Mouse (Mus musculus): ENCODE results near the gene Tm7sf3.
"Not testable (repeated sequence)": the region's sequence is repeated elsewhere in the genome, so short reads cannot be mapped to it uniquely, and the experiment has no call there.

Gene Tm7sf3

DNA sequence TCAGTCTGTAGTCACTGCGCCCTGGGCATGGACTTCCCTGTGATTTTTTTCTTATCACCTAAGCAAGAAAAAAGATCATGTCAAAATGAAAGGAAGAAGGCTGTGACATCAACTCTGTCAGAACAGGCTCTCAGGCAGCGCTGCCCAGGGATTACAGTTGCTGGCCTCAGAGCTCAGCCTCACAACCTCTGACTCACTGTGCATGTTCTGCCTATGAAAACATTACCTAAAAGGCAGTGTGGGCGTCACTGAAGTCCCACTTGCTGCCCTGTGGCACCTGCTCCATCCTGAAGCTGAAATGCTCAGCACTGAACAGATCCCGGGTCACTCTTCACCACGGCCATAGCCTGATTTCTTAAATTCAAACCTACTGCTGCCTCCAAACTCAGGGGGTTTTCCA, 29.9 kb downstream of the Tm7sf3 start:
- DNase-seq = no peak

DNA sequence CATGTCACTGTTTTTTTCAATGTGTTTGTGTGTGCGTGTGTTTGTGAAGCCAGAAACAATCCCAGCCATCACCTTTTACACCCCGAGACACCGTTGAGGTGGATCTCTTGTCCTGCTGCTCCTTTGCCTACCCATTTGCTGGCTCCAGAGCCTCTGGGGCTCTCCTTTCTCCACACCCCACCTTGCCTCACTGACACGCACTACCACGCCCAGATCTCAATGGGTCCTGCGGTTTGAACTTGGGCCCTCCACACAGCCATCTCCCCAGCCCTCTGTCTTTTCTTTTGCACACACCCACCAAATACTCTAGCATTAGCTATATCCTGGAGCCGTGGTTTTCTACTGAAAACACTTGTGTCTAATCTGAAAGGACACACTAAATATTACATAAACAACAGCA, 30.7 kb downstream of the Tm7sf3 start:
- DNase-seq = no peak

DNA sequence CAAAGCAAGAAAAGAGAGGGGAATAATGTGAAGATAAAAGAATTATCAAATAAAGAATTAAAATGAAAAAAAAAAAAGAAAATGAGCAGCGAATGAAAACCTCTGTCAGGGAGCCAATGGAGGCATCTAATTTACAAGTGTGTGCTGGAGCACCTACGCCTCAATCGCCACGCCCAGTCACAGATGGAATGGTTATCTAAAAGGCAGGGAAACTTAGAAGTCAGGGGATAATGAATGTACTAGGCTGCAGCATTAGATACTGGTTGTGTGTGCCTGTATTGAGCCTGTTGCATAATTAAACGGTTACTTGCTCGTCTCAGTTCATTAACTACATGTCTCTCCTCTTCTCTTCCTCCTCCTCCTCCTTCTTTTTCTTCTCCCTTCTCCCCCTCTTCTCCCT, 31.2 kb downstream of the Tm7sf3 start:
- no peak for DNase-seq

DNA sequence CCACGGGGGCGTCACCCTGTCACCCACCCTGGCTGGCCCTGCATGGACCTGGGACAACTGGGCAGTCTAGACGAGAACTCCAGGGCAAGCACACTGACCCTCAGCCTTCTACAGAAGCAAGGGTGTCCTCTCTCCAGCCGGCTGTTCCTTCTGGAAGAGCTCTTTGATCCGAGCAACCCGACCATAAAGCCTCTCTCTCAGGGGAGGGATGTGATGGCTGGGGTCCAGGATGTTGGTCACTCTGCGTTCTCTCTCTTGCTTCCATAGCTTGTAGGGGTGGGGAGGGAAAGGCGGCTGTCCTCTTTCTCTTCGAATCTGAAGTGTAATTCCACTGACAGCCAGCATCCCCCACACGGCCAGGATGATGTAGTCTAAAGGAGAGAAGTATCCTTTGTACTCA, 39.0 kb downstream of the Tm7sf3 start:
- peak in 1 of 2 experiments; percentile 10 for DNase-seq

DNA sequence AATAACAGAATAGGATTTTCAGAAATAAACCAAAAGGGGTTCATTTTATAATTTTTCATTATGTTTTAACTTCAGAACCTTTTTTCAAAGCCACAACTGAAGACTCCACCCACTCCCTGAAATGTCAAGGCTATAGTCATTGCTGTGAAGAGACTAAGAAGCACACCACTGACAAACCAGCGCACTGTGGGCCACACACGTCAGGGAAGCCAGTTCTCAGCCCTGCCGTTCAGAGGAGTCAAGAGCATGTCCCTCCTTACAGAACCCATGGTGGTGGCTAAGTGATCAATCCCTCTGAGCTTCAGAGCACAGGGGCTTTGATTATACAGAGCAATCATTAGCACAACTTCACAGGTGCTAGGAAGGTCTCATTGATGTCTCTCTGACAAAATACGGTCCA, 40.0 kb downstream of the Tm7sf3 start:
- no peak for DNase-seq

DNA sequence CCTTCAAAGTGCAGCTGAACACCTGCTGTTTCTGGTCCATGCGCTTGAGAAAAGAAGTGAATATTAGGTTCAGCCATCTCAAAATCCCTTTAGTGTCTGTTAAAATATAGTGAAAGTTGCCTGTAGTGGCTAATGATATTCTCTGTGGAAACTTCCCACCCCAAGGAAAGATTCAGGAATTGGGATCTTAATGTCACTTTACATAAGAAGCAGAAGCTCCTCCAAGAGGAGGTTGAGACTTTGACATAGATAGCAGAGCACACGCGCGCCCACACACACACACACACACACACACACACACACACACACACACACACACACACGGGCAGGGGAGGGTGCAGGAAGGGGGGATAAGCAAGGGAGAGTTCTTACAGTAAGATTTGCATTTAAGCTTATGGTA, 57.5 kb downstream of the Tm7sf3 start:
- no peak for DNase-seq

DNA sequence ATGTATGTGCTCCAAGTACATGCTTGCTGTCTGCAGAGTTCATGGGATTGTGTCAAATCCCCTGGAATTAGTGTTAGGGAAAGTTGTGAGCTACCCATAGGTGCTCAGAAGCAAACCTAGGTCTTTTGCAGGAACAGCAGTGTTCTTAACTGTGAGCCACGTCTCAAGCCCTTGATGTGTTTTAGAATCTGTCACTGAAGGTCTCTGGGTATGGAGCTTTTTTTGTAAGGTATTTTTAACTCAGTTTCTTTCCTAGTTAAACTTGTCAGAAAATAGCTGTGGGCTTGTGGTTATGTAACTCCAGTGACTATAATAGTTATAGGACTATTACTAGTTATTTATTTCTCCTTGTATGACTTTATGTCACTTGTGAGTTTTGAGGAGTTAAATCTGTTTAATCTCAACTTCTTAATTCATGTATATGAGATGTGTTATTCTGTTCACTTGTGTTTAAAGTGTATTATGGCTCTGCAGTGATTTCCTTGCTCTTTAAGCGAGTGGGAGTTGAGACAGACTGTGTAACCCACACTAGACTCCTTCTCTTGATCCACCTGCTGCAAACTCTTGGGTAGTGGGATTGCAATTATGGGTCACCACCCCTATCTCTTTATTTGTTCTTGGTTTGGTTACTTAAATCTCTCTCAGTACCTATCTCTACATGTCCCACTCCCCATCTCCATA, 59.1 kb downstream of the Tm7sf3 start:
- no peak for DNase-seq

DNA sequence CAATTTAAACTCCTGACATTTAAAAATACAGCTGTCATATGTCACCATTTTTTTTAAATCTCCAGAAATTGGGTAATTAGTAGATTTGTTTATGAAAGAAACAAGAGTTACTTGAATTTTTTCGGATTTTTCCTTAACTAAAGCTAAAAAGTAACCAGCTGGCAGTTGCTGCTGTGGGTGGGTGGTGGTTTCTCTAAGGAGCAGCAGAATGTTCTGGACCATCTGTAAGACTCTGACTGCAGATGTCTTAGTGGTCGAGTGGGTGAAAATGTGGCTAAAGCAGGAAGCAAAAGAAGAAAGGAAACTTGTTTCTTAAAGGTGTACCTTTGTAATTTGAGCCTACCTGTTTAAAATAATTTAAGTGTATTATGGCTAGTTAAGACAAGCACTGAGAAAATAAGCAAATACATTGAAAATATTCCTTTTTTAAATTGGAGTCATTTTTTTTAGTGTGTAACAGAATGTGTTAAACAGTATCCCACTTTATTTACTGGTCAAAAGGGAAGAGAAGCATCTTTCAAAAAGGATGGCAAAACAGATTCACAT, 62.2 kb downstream of the Tm7sf3 start:
- DNase-seq = no peak

DNA sequence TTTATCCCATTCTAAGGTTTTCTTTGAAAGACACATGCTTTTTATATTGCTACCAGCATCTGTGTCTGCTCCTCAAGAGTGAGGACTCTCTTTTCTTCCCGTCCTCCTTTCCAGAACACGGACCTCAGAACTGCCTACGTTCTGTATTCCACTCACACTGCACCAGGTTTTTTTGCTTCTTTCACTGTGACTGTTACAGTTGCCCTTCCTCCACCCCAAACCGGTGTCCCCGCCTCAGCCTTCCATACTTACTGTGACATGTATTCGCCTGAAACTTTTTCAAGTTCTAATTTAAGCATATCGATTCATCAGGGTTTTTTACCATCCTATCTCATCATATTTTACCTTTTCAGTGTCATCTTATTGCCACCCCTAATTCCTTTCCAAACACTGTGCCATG, 64.0 kb downstream of the Tm7sf3 start:
- peak; percentile 7 to 16 for DNase-seq

DNA sequence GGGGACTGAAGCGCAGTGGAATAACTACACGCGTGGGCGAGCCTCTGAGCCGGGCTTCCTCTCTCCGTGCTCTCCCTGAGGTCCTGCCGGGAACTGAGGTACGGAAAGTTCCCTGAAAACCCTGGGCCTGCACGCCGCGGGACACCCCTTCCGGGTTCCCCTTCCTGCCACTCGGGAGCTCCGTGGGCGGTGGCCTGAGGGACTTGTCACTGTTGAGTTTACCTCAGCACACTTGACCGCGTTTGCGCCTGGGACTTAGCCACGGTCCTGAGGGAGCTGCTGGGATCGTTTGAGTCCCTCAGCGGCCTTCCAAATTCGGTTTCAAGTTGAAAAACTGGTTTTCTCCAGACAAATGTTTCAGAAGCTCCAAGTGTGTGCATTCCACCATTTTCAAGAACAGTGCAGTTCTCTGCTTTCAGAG, 64.5 kb downstream of the Tm7sf3 start:
- DNase-seq = peak; percentile 82 to 84

DNA sequence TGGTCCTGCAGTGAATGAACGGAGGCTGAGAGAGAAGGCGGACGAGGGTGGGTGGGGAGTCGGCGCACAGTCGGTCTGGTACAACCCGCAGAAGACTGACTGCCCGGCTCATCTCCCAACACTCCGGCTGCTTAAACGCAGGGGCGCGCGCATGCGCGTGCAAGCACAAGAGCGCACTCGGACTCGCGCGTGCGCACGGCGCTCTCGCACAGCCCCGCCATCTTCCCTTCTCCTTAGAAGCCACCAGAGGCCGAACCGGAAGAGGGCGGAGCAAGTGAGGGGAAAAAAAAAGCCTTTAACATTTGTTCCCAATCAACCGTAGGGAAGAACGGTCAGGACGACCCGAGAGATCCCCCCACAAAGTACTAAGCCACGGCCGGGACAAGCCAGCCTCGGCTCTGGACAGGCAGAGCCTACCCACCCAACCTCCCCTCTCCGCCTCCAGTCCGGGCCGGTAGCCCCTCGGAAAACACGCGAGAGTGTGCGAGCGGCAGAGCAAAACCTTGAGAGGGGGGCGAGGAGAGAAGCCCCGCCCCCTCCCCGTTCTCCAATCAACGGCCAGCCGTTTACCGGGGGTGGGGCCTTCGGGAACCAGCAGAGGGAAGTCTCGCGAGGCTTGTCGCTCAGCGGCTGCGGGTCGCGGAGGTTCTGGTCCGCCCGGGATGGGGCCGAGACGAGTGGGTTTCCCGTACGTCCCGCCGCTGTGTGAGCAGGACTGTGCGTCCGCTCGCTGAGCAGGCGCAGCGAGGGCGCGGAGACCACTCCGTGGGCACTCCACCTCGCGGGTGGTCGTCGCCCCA, 65.1 kb downstream of the Tm7sf3 start, which contains the start of gene Ints13:
Gene Ints13 (minus strand): TSS at position 526 of the 800 bp plus-strand sequence.
- DNase-seq = peak; percentile 98 to 99

DNA sequence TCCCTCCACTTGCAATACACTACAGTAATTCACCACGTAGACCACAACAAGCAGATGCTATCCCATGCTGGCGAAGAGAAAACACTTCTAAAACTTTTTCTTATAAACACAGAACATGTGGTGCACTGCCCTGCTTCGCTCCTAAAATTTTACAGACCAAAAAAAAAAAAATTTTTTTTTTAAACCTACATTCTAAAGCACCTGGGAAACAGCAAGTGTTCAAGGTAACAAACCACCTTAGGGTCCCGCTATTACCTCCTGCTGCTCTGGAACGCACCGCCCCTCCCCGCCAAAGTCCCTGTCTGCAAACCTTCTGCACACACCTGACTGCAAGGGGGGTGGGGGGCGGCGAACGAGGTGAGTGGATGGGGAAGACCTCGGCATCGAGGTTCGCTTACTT, 65.7 kb downstream of the Tm7sf3 start, which contains the start of gene Fgfr1op2:
Gene Fgfr1op2 (plus strand): TSS at position 301 of the 400 bp plus-strand sequence.
- DNase-seq = no peak

DNA sequence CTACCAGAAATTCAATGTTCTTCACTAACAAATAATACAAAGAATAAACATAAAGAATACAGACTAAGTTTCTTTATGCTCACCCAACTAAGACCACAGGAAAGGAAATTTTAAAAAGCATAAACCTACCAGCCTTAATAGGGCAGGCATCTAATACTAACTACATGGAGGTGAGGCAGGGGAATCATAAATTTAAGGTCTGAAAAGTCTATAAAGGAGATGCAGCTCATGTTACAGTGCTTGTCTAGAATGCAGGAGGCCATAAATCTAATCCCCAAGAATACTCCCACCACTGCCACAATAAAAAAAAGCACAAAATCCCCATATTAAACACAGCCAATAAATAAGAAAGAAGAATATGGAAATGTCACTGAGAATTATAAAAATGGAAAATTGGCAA, 70.6 kb downstream of the Tm7sf3 start:
- DNase-seq = no peak

DNA sequence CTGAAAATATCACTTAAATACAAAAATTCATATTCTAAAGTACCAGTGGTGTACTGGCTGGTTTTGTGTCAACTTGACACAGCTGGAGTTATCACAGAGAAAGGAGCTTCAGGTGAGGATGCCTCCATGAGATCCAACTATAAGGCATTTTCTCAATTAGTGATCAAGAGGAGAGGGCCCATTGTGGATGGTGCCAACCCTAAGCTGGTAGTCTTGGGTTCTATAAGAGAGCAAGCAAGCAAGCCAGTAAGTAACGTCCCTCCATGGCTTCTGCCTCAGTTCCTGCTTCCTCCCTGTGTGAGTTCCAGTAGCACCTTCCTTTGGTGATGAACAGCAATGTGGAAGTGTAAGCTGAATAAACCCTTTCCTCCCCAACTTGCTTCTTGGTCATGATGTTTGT, 80.2 kb downstream of the Tm7sf3 start:
- not testable (repeated sequence) for DNase-seq

Data from kidney, postnatal 36 days (tissue).